Mouse (Mus musculus) neural tube, embryonic 11.5 days (tissue): ENCODE results near the gene Asf1b. TPM values are rescaled to one million over a fixed set of nuclear protein-coding genes. Genes with fewer than 3 reads are reported as not detected.

ENCODE experiments used
- ATAC-seq: fragments of 200-750 bp; cut with Nextera tagmentation; 2 replicates; pipeline ENCODE4 v1.8.0; 2017; ENCODE audit warnings: moderate number of reproducible peaks, mild to moderate bottlenecking, moderate TSS enrichment, moderate library complexity; ENCODE audit not compliant: insufficient read depth, low FRiP score, low TSS enrichment
- DNase-seq: peaks from one replicate; pipeline ENCODE4 v3.0.0-alpha.2; 2015; ENCODE audit warnings: low spot score
- H3K27ac ChIP-seq: fragments of 300-500 bp; sonication (generic); 2 replicates; pipeline ENCODE4 v1.5.1; 2014; ENCODE audit warnings: low read depth, mild to moderate bottlenecking, low read length
- H3K27me3 ChIP-seq: fragments of 300-500 bp; sonication (generic); 2 replicates; pipeline ENCODE4 v1.6.1; 2014; ENCODE audit warnings: mild to moderate bottlenecking, low read length, mixed read lengths; ENCODE audit not compliant: control insufficient read depth, insufficient read depth
- H3K36me3 ChIP-seq: fragments of 300-500 bp; sonication (generic); 2 replicates; pipeline ENCODE4 v1.6.1; 2014; ENCODE audit warnings: mild to moderate bottlenecking, low read length, moderate library complexity, mixed read lengths; ENCODE audit not compliant: control insufficient read depth, insufficient read depth
- H3K4me1 ChIP-seq: fragments of 300-500 bp; sonication (generic); 2 replicates; pipeline ENCODE4 v1.6.1; 2014; ENCODE audit warnings: low read length, mixed read lengths; ENCODE audit not compliant: control insufficient read depth, insufficient read depth
- H3K4me2 ChIP-seq: fragments of 300-500 bp; sonication (generic); 2 replicates; pipeline ENCODE4 v1.6.1; 2014; ENCODE audit warnings: low read depth, mild to moderate bottlenecking, moderate library complexity
- H3K4me3 ChIP-seq: fragments of 300-500 bp; sonication (generic); 2 replicates; pipeline ENCODE4 v1.5.1; 2014; ENCODE audit warnings: low read depth, low read length
- H3K9ac ChIP-seq: fragments of 300-500 bp; sonication (generic); 2 replicates; pipeline ENCODE4 v1.6.1; 2014; ENCODE audit warnings: mild to moderate bottlenecking, low read length
- H3K9me3 ChIP-seq: fragments of 300-500 bp; sonication (generic); 2 replicates; pipeline ENCODE4 v1.6.1; 2016; ENCODE audit warnings: low read length; ENCODE audit not compliant: control insufficient read depth
- WGBS: fragments of 180-500 bp; shearing (Covaris S2); extraction: QIAGEN DNeasy Blood & Tissue Kit; methylation state at CpG from one replicate; pipeline ENCODE4 v1.1.7; 2014; 5-methylcytosine and 5-hydroxymethylcytosine counted together
- polyA plus RNA-seq: library from polyadenylated mRNA; unstranded; fragments of >200 nt; fragmentation: Nextera tagmentation; extraction: Ambion mirVana; gene quantifications from 2 replicates; pipeline ENCODE4 v1.2.1, GENCODE M21; 2014

Asf1b gene
- polyA plus RNA-seq, 1 experiment from 2014 or later, result 84.2 TPM

GRCm38 (mm10) chr8:83971661-83972060, 16.4 kb downstream of the Asf1b start:
- no peaks in the 10 kb centered on the region for H3K27me3 ChIP-seq
- DNase-seq, result no peak

GRCm38 (mm10) chr8:83972150-83973120, 17.1 kb downstream of the Asf1b start, which contains the start of gene Prkaca:
Gene Prkaca, plus strand, starts transcription at chr8:83972993.
- no peaks in the 10 kb centered on the region for H3K9me3 ChIP-seq
- H3K36me3 ChIP-seq, result peaks cover 2% of the 10 kb centered on the region
- peak; percentile 99 for DNase-seq
- H3K4me3 ChIP-seq, result peak within 1 kb of the TSS; percentile 94
- H3K4me2 ChIP-seq, result peak within 1 kb of the TSS; percentile 95
- under 1% methylated on average over 82 of the region's 94 CpGs for WGBS
- ATAC-seq, result peak; percentile 100
- no peaks in the 10 kb centered on the region for H3K27me3 ChIP-seq
- peaks cover 11% of the 10 kb centered on the region for H3K4me1 ChIP-seq
- peak within 1 kb of the TSS; percentile 64 for H3K27ac ChIP-seq
- H3K9ac ChIP-seq, result peak within 1 kb of the TSS; percentile 81

More at GRCm38 (mm10) chr8:83971661-83972060, 16.4 kb downstream of the Asf1b start:
- H3K36me3 ChIP-seq, result peaks cover 2% of the 10 kb centered on the region
- H3K27ac ChIP-seq, result no peak overlapping the region
- peak overlapping the region; percentile 94; the same call in 1 of the 2 replicates for H3K4me3 ChIP-seq
- no peak for ATAC-seq
- peak overlapping the region; percentile 90; the same call in 1 of the 2 replicates for H3K4me2 ChIP-seq
- H3K4me1 ChIP-seq, result peaks cover 11% of the 10 kb centered on the region
- no peaks in the 10 kb centered on the region for H3K9me3 ChIP-seq
- WGBS, result 77% methylated on average over 6 of the region's 6 CpGs
- H3K9ac ChIP-seq, result no peak overlapping the region

- Histone ChIP-seq H3K27me3 (no peaks in the 10 kb centered on the region), H3K27ac (peak overlapping the region; percentile 15; the same call in 1 of the 2 replicates), H3K4me3 (peak overlapping the region; percentile 94), H3K4me2 (peak overlapping the region; percentile 95), H3K9me3 (no peaks in the 10 kb centered on the region), H3K4me1 (peaks cover 11% of the 10 kb centered on the region), H3K36me3 (no peaks in the 10 kb centered on the region), H3K9ac (peak overlapping the region; percentile 81)
- DNase-seq, result peak; percentile 26
- peak; percentile 24 for ATAC-seq
- 3% methylated on average over 36 of the region's 37 CpGs for WGBS
These were observed 18.1 kb downstream of the Asf1b start for GRCm38 (mm10) chr8:83973161-83974031.

GRCm38 (mm10) chr8:83974521-83974920, 19.2 kb downstream of the Asf1b start:
- Histone ChIP-seq H3K27me3 (no peaks in the 10 kb centered on the region), H3K4me2 (no peak overlapping the region; the same call in 1 of the 2 replicates), H3K4me3 (no peak overlapping the region), H3K27ac (no peak overlapping the region), H3K9me3 (no peaks in the 10 kb centered on the region), H3K4me1 (peaks cover 11% of the 10 kb centered on the region), H3K36me3 (no peaks in the 10 kb centered on the region), H3K9ac (no peak overlapping the region)
- 86% methylated on average over 4 of the region's 4 CpGs for WGBS
- ATAC-seq (no peak), DNase-seq (no peak)

- H3K4me1 ChIP-seq, result peaks cover 11% of the 10 kb centered on the region
- no peak for ATAC-seq
- 88% methylated on average over 4 of the region's 4 CpGs for WGBS
These were observed 20.9 kb downstream of the Asf1b start for GRCm38 (mm10) chr8:83976101-83976630.

GRCm38 (mm10) chr8:83976779-83977350, 21.6 kb downstream of the Asf1b start:
- no peaks in the 10 kb centered on the region for H3K27me3 ChIP-seq
- peaks cover 11% of the 10 kb centered on the region for H3K4me1 ChIP-seq
- no peak overlapping the region for H3K4me3 ChIP-seq
- 91% methylated on average over 5 of the region's 5 CpGs for whole genome bisulfite sequencing
- H3K9me3 ChIP-seq, result no peaks in the 10 kb centered on the region
- DNase-seq (no peak), ATAC-seq (no peak)
- H3K36me3 ChIP-seq, result peaks cover 7% of the 10 kb centered on the region
- H3K27ac ChIP-seq, result no peak overlapping the region
- no peak overlapping the region for H3K4me2 ChIP-seq
- H3K9ac ChIP-seq, result no peak overlapping the region

More at GRCm38 (mm10) chr8:83976101-83976630, 20.9 kb downstream of the Asf1b start:
- H3K36me3 ChIP-seq, result peaks cover 2% of the 10 kb centered on the region; the same call in 1 of the 2 replicates
- H3K9me3 ChIP-seq, result no peaks in the 10 kb centered on the region
- no peak overlapping the region for H3K27ac ChIP-seq
- no peak overlapping the region for H3K4me3 ChIP-seq
- H3K9ac ChIP-seq, result no peak overlapping the region
- no peak for DNase-seq
- H3K27me3 ChIP-seq, result no peaks in the 10 kb centered on the region
- no peak overlapping the region for H3K4me2 ChIP-seq

GRCm38 (mm10) chr8:83977646-83978045, 22.3 kb downstream of the Asf1b start:
- DNase-seq, result no peak
- ATAC-seq, result no peak
- no peak overlapping the region for H3K27ac ChIP-seq
- no peak overlapping the region; the same call in none of the 2 replicates for H3K9ac ChIP-seq
- H3K4me2 ChIP-seq, result no peak overlapping the region
- H3K36me3 ChIP-seq, result peaks cover 12% of the 10 kb centered on the region
- H3K9me3 ChIP-seq, result no peaks in the 10 kb centered on the region
- H3K4me1 ChIP-seq, result peaks cover 7% of the 10 kb centered on the region
- no peak overlapping the region for H3K4me3 ChIP-seq
- H3K27me3 ChIP-seq, result no peaks in the 10 kb centered on the region
- WGBS, result 73% methylated on average over 6 of the region's 6 CpGs

- Histone ChIP-seq H3K9ac (no peak overlapping the region), H3K4me2 (no peak overlapping the region), H3K9me3 (no peaks in the 10 kb centered on the region), H3K4me1 (peaks cover 7% of the 10 kb centered on the region), H3K27ac (no peak overlapping the region), H3K27me3 (no peaks in the 10 kb centered on the region), H3K36me3 (peaks cover 13% of the 10 kb centered on the region), H3K4me3 (no peak overlapping the region)
- no peak for ATAC-seq
- 85% methylated on average over 9 of the region's 9 CpGs for WGBS
- DNase-seq, result no peak
These were observed 22.9 kb downstream of the Asf1b start for GRCm38 (mm10) chr8:83978200-83978599.
